ENCODE assay signal across 8 mouse cellular contexts in genomic region chr3:122924009-122924914, GRCm38 (mm10). TPM values are rescaled to one million over a fixed set of nuclear protein-coding genes. Genes with fewer than 3 reads are reported as not detected.
DNase-seq lines count a peak whose midpoint lies in the region; ATAC-seq lines count a peak whose summit lies in the region.

Gene 1810037I17Rik, plus strand, starts transcription at chr3:122924203.

- no peaks in the 10 kb centered on the region for H3K27me3 ChIP-seq in forebrain, embryonic 14.5 days (replicated peaks; ENCODE audit: control insufficient read depth, insufficient read depth, low read length)
- H3K27me3 ChIP-seq in neural tube, embryonic 15.5 days (replicated peaks), result no peaks in the 10 kb centered on the region

- H3K36me3 ChIP-seq in forebrain, embryonic 14.5 days (ENCODE audit: control insufficient read depth, insufficient read depth, low read length), result peaks cover 5% of the 10 kb centered on the region; the same call in 1 of the 2 replicates
- H3K36me3 ChIP-seq in neural tube, embryonic 15.5 days, result no peaks in the 10 kb centered on the region

- intact Hi-C loops in heart, postnatal 14 days (cut with DNase I), result no loop called here

- DNase-seq in ES-CJ7 (ENCODE audit: low read depth, low spot score), result peak; percentile 96
- DNase-seq in cerebellum, adult 11 months, result peak; percentile 96
- DNase-seq in forebrain, embryonic 14.5 days (ENCODE audit: low spot score), result peak; percentile 98
- peak; percentile 97 to 98 for DNase-seq in heart, postnatal 14 days
- DNase-seq in layer of hippocampus, adult 11-12 months (ENCODE audit: low spot score), result peak; percentile 95
- DNase-seq in lung, adult 18-20 months, result peak; percentile 96 to 98
- peak; percentile 97 for DNase-seq in testis, postnatal 14 days (ENCODE audit: low spot score)

- H3K27ac ChIP-seq in forebrain, embryonic 14.5 days (ENCODE audit: low read depth, low read length), result peak within 1 kb of the TSS; percentile 63; the same call in 1 of the 2 replicates
- H3K27ac ChIP-seq in neural tube, embryonic 15.5 days (replicated peaks), result peak within 1 kb of the TSS; percentile 84

- peak within 1 kb of the TSS; percentile 57 for H3K4me3 ChIP-seq in forebrain, embryonic 14.5 days (ENCODE audit: low read depth, low read length)
- peak within 1 kb of the TSS; percentile 58 for H3K4me3 ChIP-seq in neural tube, embryonic 15.5 days (replicated peaks)

- ATAC-seq in forebrain, embryonic 14.5 days, result peak; percentile 99
- peak; percentile 99 for ATAC-seq in neural tube, embryonic 15.5 days (ENCODE audit: low FRiP score)

- peak within 1 kb of the TSS; percentile 51 for H3K4me2 ChIP-seq in forebrain, embryonic 14.5 days (ENCODE audit: low read length)
- peak within 1 kb of the TSS; percentile 60 for H3K4me2 ChIP-seq in neural tube, embryonic 15.5 days

- no peaks in the 10 kb centered on the region for H3K9me3 ChIP-seq in forebrain, embryonic 14.5 days (replicated peaks; ENCODE audit: control insufficient read depth, low read length)
- no peaks in the 10 kb centered on the region for H3K9me3 ChIP-seq in neural tube, embryonic 15.5 days (replicated peaks)

- WGBS in forebrain, embryonic 14.5 days, result 1% methylated on average over 65 of the region's 68 CpGs
- 1% methylated on average over 62 of the region's 68 CpGs for WGBS in neural tube, embryonic 15.5 days

- H3K4me1 ChIP-seq in forebrain, embryonic 14.5 days (ENCODE audit: control insufficient read depth, insufficient read depth, low read length), result 0 out of 2 replicates have a peak, but pooled peaks cover 4% of the 10 kb centered on the region
- H3K4me1 ChIP-seq in neural tube, embryonic 15.5 days, result peaks cover 17% of the 10 kb centered on the region

- H3K9ac ChIP-seq in forebrain, embryonic 14.5 days (ENCODE audit: low read length), result peak within 1 kb of the TSS; percentile 66
- peak within 1 kb of the TSS; percentile 67 for H3K9ac ChIP-seq in neural tube, embryonic 15.5 days (replicated peaks)

RNA-seq across cellular contexts. Expression of gene 1810037I17Rik, which starts in this region (rescaled TPM):
- 101 and 109 TPM in 2 replicates for polyA plus RNA-seq in forebrain, embryonic 14.5 days (2014; fragmentation: Nextera tagmentation; extraction: Ambion mirVana)
- total RNA-seq in heart, postnatal 14 days (2021), result 10 to 100 TPM; 85.8 to 97.7 TPM
- 90.4 and 101 TPM in 2 replicates for polyA plus RNA-seq in neural tube, embryonic 15.5 days (2015; fragmentation: Nextera tagmentation; extraction: Ambion mirVana)

Comparison
In these comparisons a context has a peak if more than half of its experiments do, and no peak if none do; other contexts are left out.
1. Peak in every context shown above with its lines: DNase-seq, ATAC-seq, H3K4me3 ChIP-seq and H3K27ac ChIP-seq.